Mouse (Mus musculus) liver, adult 2 months (tissue): ENCODE data around the gene Nfia. TPM values are rescaled to one million over a fixed set of nuclear protein-coding genes. Genes with fewer than 3 reads are reported as not detected.

Source experiments
- DNase-seq: peaks from one replicate; pipeline ENCODE4 v3.0.0-alpha.2; 2011; ENCODE audit warnings: low read depth, low spot score; ENCODE audit errors: extremely low read depth
- H3K27ac ChIP-seq: fragments of 200-500 bp; replicated peaks from 2 replicates; pipeline ENCODE4 v1.5.1; 2012; ENCODE audit warnings: low read depth, mild to moderate bottlenecking, control low read depth, inconsistent platforms, low read length; ENCODE audit not compliant: insufficient read depth
- H3K27me3 ChIP-seq: fragments of 200-500 bp; 2 replicates; pipeline ENCODE4 v1.6.1; 2012; ENCODE audit warnings: mild to moderate bottlenecking, moderate library complexity, low read length, inconsistent platforms; ENCODE audit not compliant: control insufficient read depth, insufficient read depth
- H3K36me3 ChIP-seq: fragments of 200-500 bp; 2 replicates; pipeline ENCODE4 v1.6.1; 2012; ENCODE audit warnings: low read length, inconsistent platforms; ENCODE audit not compliant: control insufficient read depth, insufficient read depth
- H3K4me1 ChIP-seq: fragments of 200-500 bp; 2 replicates; pipeline ENCODE4 v1.6.1; 2011; ENCODE audit warnings: low read length; ENCODE audit not compliant: control insufficient read depth, insufficient read depth
- H3K4me3 ChIP-seq: fragments of 200-500 bp; 2 replicates; pipeline ENCODE4 v1.5.1; 2011; ENCODE audit warnings: low read depth, mild to moderate bottlenecking, control low read depth, low read length, moderate library complexity; ENCODE audit not compliant: insufficient read depth
- H3K79me2 ChIP-seq: fragments of 200-500 bp; 2 replicates; pipeline ENCODE4 v1.6.1; 2012; ENCODE audit warnings: inconsistent platforms, mild to moderate bottlenecking, low read length, moderate library complexity; ENCODE audit not compliant: control insufficient read depth, insufficient read depth
- H3K9ac ChIP-seq: fragments of 200-500 bp; 2 replicates; pipeline ENCODE4 v1.6.1; 2012; ENCODE audit warnings: low read depth, mild to moderate bottlenecking, control low read depth, inconsistent platforms, low read length
- CTCF ChIP-seq: fragments of 200-500 bp; IDR thresholded peaks from 2 replicates; pipeline ENCODE4 v1.5.1; 2011; ENCODE audit warnings: low read depth, low read length, control low read depth
- POLR2A ChIP-seq: fragments of 200-500 bp; IDR thresholded peaks from 2 replicates; pipeline ENCODE4 v1.6.1; 2011; ENCODE audit warnings: low read length, control low read depth; ENCODE audit not compliant: insufficient read depth; ENCODE audit errors: extremely low read depth
- WGBS: fragments of 180-500 bp; shearing (Covaris S2); methylation state at CpG from one replicate; pipeline ENCODE4 v1.1.7; 2018; 5-methylcytosine and 5-hydroxymethylcytosine counted together
- polyA plus RNA-seq: library from polyadenylated mRNA; depleted of rRNA; stranded (reverse); fragments of >200 nt; gene quantifications from 2 replicates; pipeline ENCODE4 v1.2.3, GENCODE M21; 2012
- total RNA-seq: library from RNA; depleted of rRNA; stranded (reverse); fragments of >200 nt; gene quantifications from 2 replicates; pipeline ENCODE4 v1.2.3, GENCODE M21; 2014

Nfia gene
- total and polyA plus RNA-seq, 2 experiments = 12.5 to 32.2 TPM

- Histone ChIP-seq H3K4me1 (peaks cover 27% of the 10 kb centered on the region), H3K27ac (peak overlapping the region; percentile 42), H3K4me3 (no peak overlapping the region), H3K79me2 (peaks cover 26% of the 10 kb centered on the region), H3K9ac (no peak overlapping the region), H3K36me3 (no peaks in the 10 kb centered on the region), H3K27me3 (no peaks in the 10 kb centered on the region)
- peak; percentile 96 for DNase-seq
- whole genome bisulfite sequencing = 5% methylated on average over 8 of the region's 8 CpGs
- TF ChIP-seq CTCF = no peak
- TF ChIP-seq POLR2A = no peak
Observed at GRCm38 (mm10) chr4:97923876-97924316, 151.4 kb downstream of the Nfia start.

GRCm38 (mm10) chr4:97924414-97924813, 151.9 kb downstream of the Nfia start:
- TF ChIP-seq POLR2A (no peak), CTCF (no peak)
- Histone ChIP-seq H3K79me2 (peaks cover 29% of the 10 kb centered on the region), H3K27me3 (no peaks in the 10 kb centered on the region), H3K9ac (no peak overlapping the region), H3K4me1 (peaks cover 27% of the 10 kb centered on the region), H3K4me3 (no peak overlapping the region), H3K27ac (0 out of 2 replicates have a peak overlapping the region, but pooled peaks have one; percentile 13), H3K36me3 (no peaks in the 10 kb centered on the region)
- DNase-seq = peak; percentile 56
- WGBS = 31% methylated on average over 5 of the region's 5 CpGs

- H3K4me1 ChIP-seq = peaks cover 27% of the 10 kb centered on the region
- H3K36me3 ChIP-seq = no peaks in the 10 kb centered on the region
- peaks cover 29% of the 10 kb centered on the region for H3K79me2 ChIP-seq
- H3K4me3 ChIP-seq = no peak overlapping the region
- H3K27ac ChIP-seq = no peak overlapping the region
- DNase-seq = no peak
- no peaks in the 10 kb centered on the region for H3K27me3 ChIP-seq
- no peak overlapping the region for H3K9ac ChIP-seq
- WGBS = 82% methylated on average over 3 of the region's 3 CpGs
- no peak for TF ChIP-seq CTCF
- TF ChIP-seq POLR2A = no peak
Observed at GRCm38 (mm10) chr4:97924855-97925254, 152.3 kb downstream of the Nfia start.

GRCm38 (mm10) chr4:97925644-97926043, 153.1 kb downstream of the Nfia start:
- H3K9ac ChIP-seq = no peak overlapping the region
- no peaks in the 10 kb centered on the region; the same call in 1 of the 2 replicates for H3K36me3 ChIP-seq
- H3K27me3 ChIP-seq = no peaks in the 10 kb centered on the region
- DNase-seq = no peak
- TF ChIP-seq CTCF (no peak), POLR2A (no peak)
- H3K4me3 ChIP-seq = no peak overlapping the region
- WGBS = 85% methylated on average over 4 of the region's 4 CpGs
- H3K27ac ChIP-seq = no peak overlapping the region
- peaks cover 34% of the 10 kb centered on the region for H3K79me2 ChIP-seq
- peaks cover 26% of the 10 kb centered on the region for H3K4me1 ChIP-seq

- Histone ChIP-seq H3K79me2 (peaks cover 35% of the 10 kb centered on the region), H3K4me1 (peaks cover 28% of the 10 kb centered on the region), H3K27ac (no peak overlapping the region), H3K9ac (no peak overlapping the region), H3K27me3 (no peaks in the 10 kb centered on the region), H3K4me3 (no peak overlapping the region), H3K36me3 (no peaks in the 10 kb centered on the region; the same call in 1 of the 2 replicates)
- 60% methylated on average over 5 of the region's 5 CpGs for WGBS
- no peak for TF ChIP-seq CTCF
- TF ChIP-seq POLR2A = no peak
- no peak for DNase-seq
Observed at GRCm38 (mm10) chr4:97926607-97927308, 154.2 kb downstream of the Nfia start.

GRCm38 (mm10) chr4:97927309-97927656, 154.7 kb downstream of the Nfia start:
- H3K4me3 ChIP-seq = no peak overlapping the region
- TF ChIP-seq CTCF (no peak), POLR2A (no peak)
- peaks cover 31% of the 10 kb centered on the region for H3K4me1 ChIP-seq
- 82% methylated on average over 3 of the region's 3 CpGs for WGBS
- H3K79me2 ChIP-seq = peaks cover 32% of the 10 kb centered on the region
- H3K27ac ChIP-seq = no peak overlapping the region
- H3K9ac ChIP-seq = no peak overlapping the region
- no peaks in the 10 kb centered on the region for H3K27me3 ChIP-seq
- no peak for DNase-seq
- H3K36me3 ChIP-seq = no peaks in the 10 kb centered on the region; the same call in 1 of the 2 replicates
